Mouse (Mus musculus): Measurements from ENCODE around the gene Tmx2.
"Not testable (repeated sequence)": the region's sequence is repeated elsewhere in the genome, so short reads cannot be mapped to it uniquely, and the experiment has no call there.

Gene Tmx2

DNA sequence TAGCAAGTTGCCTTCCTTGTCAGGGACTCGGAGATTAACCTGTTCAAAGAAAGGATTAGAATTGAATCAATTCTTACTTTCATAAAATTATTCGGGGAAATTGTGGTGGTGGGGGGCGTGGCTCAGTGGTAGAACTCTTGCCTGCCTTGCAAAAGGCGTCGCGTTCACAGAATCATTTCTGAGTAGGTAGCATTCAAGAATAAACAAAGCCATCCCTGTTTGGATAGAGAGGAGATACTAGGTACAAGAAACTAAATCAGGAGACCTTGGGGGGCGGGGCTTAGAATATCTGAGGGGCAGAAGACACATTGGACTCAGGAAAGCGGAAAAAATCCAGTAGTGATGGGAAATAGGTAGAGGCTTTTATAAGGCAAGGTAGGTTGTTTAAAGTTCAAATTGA is at the start of gene Tmx2:
TSS of gene Tmx2 (minus strand) at position 125 of the 400 bp plus-strand sequence.
- no peak for DNase-seq (ENCODE audit: low spot score)

- DNase-seq (ENCODE audit: low spot score) = not testable (repeated sequence)
Measured at GRCm38 (mm10) chr2:84728191-84728590, 49.3 kb upstream of the Tmx2 start.

DNA sequence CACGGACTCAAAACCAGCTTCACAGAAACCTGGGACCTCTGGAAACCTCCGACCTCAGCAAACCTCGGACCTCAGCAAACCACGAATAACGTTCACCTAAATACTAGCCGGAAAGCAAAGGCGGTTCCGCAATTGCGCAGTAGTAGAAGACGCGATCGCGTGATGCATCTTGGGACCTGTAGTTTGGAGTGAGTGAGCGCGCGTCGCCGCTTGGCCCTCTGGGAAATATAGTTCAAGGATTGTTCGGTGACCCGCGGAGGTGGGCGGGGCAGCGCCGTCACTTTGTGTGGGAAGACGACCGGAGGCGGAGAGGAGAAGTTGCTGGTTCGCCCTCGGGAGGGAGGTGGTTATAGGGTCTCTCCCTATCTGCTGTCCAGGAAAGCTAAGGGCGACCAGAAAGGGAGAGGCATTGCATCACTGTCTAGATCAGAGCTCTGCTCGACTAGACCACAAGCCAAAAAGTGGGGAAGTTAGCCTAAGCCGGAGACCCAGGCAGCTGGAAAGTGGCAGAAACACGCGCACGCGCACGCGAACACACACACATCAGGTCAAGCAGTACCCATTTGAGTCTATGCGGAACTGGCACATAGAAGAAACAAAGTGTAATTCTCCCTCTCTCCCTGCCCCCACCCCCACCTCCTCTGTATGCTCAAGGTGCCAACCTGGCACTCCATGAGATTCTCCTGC is 48.4 kb upstream of the Tmx2 start, which contains the start of gene Clp1:
TSS of gene Clp1 (minus strand) at position 179 of the 687 bp plus-strand sequence.
- peak; percentile 99 for DNase-seq (ENCODE audit: low spot score)

GRCm38 (mm10) chr2:84726716-84727115 is 47.8 kb upstream of the Tmx2 start:
- no peak for DNase-seq (ENCODE audit: low spot score)

GRCm38 (mm10) chr2:84725770-84726169 is 46.8 kb upstream of the Tmx2 start:
- DNase-seq (ENCODE audit: low spot score) = no peak

DNA sequence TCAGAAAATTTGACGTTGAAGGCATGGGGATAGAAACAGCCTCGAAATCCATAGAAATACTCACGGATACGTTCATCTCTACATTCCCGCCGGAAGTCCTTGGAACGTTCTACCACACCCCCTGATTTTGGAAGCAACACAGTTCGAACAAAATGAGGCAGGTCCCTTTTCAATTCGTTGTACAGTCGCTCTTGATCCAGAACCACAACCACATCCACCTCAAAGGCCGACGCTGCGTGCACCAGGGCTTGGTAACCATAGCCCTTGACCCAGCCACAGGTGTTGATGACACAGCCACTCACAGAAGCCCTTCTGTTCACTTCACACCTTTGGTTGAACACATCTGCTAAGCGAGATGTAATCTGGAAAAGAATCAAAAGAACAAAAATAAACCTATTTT is 44.9 kb upstream of the Tmx2 start:
- DNase-seq (ENCODE audit: low spot score) = no peak

- DNase-seq (ENCODE audit: low spot score) = no peak
Measured at GRCm38 (mm10) chr2:84721182-84721581, 42.2 kb upstream of the Tmx2 start.

DNA sequence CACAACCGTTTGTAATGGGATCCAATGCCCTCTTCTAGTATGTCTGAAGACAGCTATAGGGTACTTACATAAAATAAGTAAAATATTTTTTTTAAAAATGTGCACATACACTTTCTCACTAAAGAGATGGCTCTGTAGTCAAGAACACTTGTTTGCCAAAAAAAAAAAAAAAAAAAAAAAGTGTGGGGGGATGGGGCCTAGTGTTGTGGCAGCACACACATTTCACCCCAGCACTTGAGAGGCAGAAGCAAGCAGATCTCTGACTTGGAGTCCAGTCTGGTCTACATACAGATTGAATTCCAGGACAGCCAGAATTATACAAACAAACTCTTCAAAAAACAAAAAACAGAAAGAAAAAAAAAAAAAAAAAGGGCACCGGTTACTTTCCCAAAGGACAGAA is 41.8 kb upstream of the Tmx2 start:
- no peak for DNase-seq (ENCODE audit: low spot score)

- no peak for DNase-seq (ENCODE audit: low spot score)
Measured at GRCm38 (mm10) chr2:84717357-84717756, 38.4 kb upstream of the Tmx2 start.

DNA sequence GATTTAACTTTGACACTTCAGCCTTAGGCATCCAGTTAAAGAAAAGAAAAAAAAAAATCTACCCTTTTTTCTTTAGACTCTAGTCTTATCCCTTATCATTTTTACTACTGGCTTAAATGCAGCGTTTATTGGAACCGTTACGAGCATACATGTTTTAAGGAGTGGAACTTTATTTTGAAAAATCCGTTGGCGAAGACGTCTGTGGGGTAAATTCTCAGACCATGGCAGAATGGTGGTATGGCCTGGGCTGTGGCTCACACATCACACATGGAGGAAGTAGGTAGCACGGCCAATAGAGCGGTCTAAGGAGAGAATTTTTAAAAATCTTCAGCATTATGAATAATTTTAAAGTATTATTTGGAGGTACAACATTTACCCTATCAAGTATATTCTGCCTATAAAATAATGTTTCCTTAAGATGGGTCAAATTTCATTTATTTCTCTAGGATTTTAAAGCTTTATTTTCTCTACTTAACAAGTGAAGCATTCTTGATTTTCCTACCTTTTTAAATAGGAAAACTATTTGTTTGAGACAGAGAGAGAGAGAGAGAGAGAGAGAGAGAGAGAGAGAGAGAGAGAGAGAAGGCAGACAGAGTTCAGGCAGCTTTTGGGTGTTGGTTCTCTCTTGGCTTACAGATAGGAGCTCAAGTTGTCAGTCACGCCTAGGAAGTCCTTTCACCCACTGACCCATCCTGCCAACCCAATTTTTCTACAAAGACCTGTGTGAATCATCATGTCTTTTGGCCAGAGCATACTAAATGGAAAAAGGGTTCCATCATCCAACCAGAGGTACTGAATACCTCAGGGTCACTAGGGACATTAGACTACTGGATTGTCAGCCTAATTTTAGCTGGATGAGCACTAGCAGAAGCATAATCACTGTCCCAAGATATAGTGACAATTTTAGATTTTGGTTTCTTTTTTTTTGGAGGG is 37.7 kb upstream of the Tmx2 start:
- peak; percentile 80 for DNase-seq (ENCODE audit: low spot score)

- DNase-seq (ENCODE audit: low spot score) = peak; percentile 98
Measured at GRCm38 (mm10) chr2:84715562-84716361, 36.8 kb upstream of the Tmx2 start.

DNA sequence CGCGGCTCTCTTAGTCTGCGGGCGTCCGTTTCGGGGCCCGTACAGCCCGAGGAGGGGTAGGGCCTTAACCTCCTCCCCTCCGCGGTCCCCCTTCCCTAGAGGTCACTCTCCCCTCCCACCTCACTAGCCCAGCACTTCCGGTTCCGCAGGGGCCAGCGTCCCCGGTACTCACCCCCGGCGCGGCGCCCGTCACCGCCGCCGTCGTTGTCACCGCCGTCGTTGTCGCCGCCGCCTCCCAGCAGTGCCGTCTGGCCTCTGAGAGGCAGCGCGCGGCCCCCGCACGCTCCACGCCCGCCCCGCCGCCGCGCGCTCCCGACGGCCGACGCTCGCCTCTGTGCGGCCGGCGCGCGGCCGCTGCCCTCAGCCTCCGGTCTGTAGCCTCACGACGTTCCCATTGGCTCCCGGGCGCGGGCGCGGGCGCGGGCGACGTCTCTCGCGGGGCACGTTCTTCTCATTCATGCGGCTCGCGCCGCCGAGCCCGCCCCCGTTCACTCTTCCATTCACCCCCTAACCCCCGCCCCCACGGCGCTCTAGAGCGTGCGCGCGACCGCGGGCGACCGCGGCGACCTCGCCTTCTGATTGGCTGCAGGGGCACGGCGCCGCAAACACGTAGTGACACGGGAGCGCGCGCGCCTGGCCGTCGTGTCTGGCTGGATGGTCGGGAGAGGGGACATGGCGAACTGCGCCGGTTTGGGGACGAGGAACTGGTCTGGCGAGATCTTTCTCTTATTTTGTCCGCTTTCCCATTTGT is 36.0 kb upstream of the Tmx2 start, which contains the start of gene Zdhhc5:
TSS of gene Zdhhc5 (minus strand) at position 370 of the 751 bp plus-strand sequence.
- DNase-seq (ENCODE audit: low spot score) = peak; percentile 98

GRCm38 (mm10) chr2:84714422-84714810 is 35.5 kb upstream of the Tmx2 start:
- DNase-seq (ENCODE audit: low spot score) = no peak

DNA sequence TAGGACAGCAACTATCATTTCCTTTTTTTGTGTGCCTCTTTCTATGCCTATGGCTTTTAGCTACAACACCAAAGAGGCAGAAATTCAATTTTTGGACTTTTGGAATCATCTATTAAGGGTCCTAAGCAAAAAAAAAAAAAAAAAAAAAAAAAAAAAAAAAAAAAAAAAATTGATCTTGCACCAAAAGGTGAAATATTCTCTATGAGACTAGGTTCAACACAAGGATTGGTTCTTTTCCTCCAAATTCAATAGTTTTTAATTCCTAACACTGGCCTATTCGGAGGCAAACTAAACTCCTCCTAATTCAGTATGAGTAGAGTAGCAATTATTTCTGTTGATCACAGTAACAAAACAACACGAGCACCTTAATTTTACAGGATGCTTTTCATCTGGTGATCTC is 33.0 kb upstream of the Tmx2 start:
- no peak for DNase-seq (ENCODE audit: low spot score)

- no peak for DNase-seq (ENCODE audit: low spot score)
Measured at GRCm38 (mm10) chr2:84707523-84707922, 28.6 kb upstream of the Tmx2 start.

- DNase-seq (ENCODE audit: low spot score) = no peak
Measured at GRCm38 (mm10) chr2:84705295-84705694, 26.4 kb upstream of the Tmx2 start.

GRCm38 (mm10) chr2:84704329-84704728 is 25.4 kb upstream of the Tmx2 start:
- no peak for DNase-seq (ENCODE audit: low spot score)

DNA sequence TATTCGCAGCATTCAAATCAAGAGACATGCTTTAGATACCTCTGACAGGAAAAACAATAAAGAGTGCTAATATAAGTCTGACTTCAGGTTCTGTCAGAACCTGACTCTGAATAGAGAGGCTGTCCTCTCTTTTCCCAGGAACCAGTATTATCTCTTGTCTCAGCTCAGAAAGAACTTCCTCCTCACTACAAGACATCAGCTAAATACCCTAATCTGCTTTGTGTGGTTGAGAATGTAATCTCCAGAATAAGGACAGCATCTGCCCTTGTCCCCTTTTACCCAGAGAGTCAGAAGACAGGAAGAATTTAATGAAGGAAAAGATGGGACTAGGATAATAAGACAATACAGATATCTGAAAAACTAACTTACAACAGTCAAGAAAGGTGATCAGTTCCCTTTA is 24.6 kb upstream of the Tmx2 start:
- DNase-seq (ENCODE audit: low spot score) = no peak

DNA sequence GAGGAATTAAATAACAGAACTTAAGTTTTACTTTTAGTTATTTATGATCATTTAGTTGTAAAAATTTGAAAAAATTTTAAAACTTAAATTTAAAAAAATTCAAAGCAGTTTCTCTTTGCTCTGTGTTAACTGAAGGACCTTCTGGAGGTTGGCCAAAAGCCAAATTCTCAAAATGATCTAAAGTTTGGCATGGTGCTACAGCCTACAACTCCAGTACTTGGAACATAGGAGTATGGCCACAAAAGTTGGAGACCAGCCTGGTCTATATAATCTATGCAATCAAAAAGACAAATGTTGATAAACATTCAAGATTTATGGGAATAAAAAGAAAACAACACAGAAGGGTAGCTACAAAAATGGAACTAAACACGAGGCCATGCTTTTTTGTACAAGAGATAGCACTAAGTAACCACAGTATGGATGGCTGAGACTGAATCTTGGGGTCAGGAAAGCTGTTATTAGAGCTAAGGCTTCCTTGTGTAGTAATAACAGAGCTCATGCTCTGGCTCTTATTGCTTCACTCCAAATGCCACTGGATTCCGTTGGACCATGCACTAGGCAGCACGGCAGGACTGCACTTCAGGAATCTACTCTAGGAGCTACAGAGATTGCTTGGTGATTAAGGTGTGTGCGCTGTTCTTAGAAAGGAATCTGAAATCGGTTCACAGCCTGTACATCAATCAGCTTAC is 16.2 kb upstream of the Tmx2 start:
- no peak for DNase-seq (ENCODE audit: low spot score)

DNA sequence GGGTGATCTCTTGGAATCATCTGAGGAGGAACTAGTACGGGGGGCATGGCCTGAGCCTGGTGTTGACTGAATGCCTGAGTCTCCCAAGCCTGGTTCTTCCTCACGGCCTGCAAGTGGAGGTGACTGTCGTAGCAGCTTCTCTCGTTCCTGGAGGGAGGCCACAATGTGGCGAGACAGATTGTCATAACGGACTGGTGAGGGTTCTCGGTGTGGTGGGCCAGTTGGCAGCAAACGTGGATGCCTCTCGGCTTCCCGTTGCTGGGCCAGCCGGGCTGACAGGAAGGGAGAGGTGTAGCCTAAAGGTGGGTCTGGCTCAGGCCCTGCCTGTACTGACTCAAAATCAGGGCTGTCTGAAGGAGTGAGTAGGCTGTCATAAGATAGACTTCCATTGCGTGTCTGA is 11.1 kb upstream of the Tmx2 start:
- no peak for DNase-seq (ENCODE audit: low spot score)

Data from adipocyte (in vitro differentiated cells).